Mouse (Mus musculus) forebrain, embryonic 12.5 days (tissue): ENCODE measurements around the gene Usp7. TPM values are rescaled to one million over a fixed set of nuclear protein-coding genes. Genes with fewer than 3 reads are reported as not detected.
A peak's percentile ranks its signal among the peaks of the same experiment; 100 is the strongest.
"Not testable (repeated sequence)": the region's sequence is repeated elsewhere in the genome, so short reads cannot be mapped to it uniquely, and the experiment has no call there.

Source experiments
- ATAC-seq: fragments of 200-750 bp; cut with Nextera tagmentation; 2 replicates; pipeline ENCODE4 v1.8.0; 2017; ENCODE audit warnings: moderate TSS enrichment; ENCODE audit not compliant: low FRiP score
- H3K27ac ChIP-seq: fragments of 300-500 bp; sonication (generic); 2 replicates; pipeline ENCODE4 v1.5.1; 2016; ENCODE audit warnings: mild to moderate bottlenecking
- H3K27me3 ChIP-seq: fragments of 300-500 bp; sonication (generic); 2 replicates; pipeline ENCODE4 v1.6.1; 2016; ENCODE audit warnings: mild to moderate bottlenecking
- H3K36me3 ChIP-seq: fragments of 300-500 bp; sonication (generic); replicated peaks from 2 replicates; pipeline ENCODE4 v1.6.1; 2016; ENCODE audit warnings: mild to moderate bottlenecking
- H3K4me1 ChIP-seq: fragments of 300-500 bp; sonication (generic); 2 replicates; pipeline ENCODE4 v1.6.1; 2016
- H3K4me2 ChIP-seq: fragments of 300-500 bp; sonication (generic); 2 replicates; pipeline ENCODE4 v1.6.1; 2016; ENCODE audit warnings: mild to moderate bottlenecking, moderate library complexity
- H3K4me3 ChIP-seq: fragments of 300-500 bp; sonication (generic); replicated peaks from 2 replicates; pipeline ENCODE4 v1.5.1; 2016; ENCODE audit warnings: mild to moderate bottlenecking
- H3K9ac ChIP-seq: fragments of 300-500 bp; sonication (generic); 2 replicates; pipeline ENCODE4 v1.6.1; 2016; ENCODE audit warnings: mild to moderate bottlenecking
- H3K9me3 ChIP-seq: fragments of 300-500 bp; sonication (generic); 2 replicates; pipeline ENCODE4 v1.6.1; 2016
- whole genome bisulfite sequencing: fragments of 180-500 bp; shearing (Covaris S2); methylation state at CpG from one replicate; pipeline ENCODE4 v1.1.7; 2016; 5-methylcytosine and 5-hydroxymethylcytosine counted together
- polyA plus RNA-seq: library from polyadenylated mRNA; unstranded; fragments of >200 nt; fragmentation: Nextera tagmentation; extraction: Ambion mirVana; gene quantifications from 2 replicates; pipeline ENCODE4 v1.2.1, GENCODE M21; 2016

The Usp7 gene
- polyA plus RNA-seq, 1 experiment from 2014 or later = 41.8 TPM

- H3K36me3 ChIP-seq = no peaks in the 10 kb centered on the region
- ATAC-seq = no peak
- H3K9me3 ChIP-seq = no peaks in the 10 kb centered on the region
- no peaks in the 10 kb centered on the region for H3K4me1 ChIP-seq
- no peak overlapping the region for H3K4me2 ChIP-seq
- H3K9ac ChIP-seq = no peak overlapping the region
- no peak overlapping the region for H3K27ac ChIP-seq
- H3K4me3 ChIP-seq = no peak overlapping the region
- 83% methylated on average over 3 of the region's 3 CpGs for WGBS
- H3K27me3 ChIP-seq = 0 out of 2 replicates have a peak, but pooled peaks cover 3% of the 10 kb centered on the region
Observed at GRCm38 (mm10) chr16:8743989-8744388, 48.1 kb downstream of the Usp7 start.

GRCm38 (mm10) chr16:8741697-8742096 is 50.4 kb downstream of the Usp7 start:
- no peak overlapping the region for H3K4me3 ChIP-seq
- H3K9ac ChIP-seq = no peak overlapping the region
- no peaks in the 10 kb centered on the region for H3K9me3 ChIP-seq
- 78% methylated on average over 5 of the region's 5 CpGs for WGBS
- no peak overlapping the region for H3K4me2 ChIP-seq
- 0 out of 2 replicates have a peak, but pooled peaks cover 3% of the 10 kb centered on the region for H3K27me3 ChIP-seq
- peaks cover 8% of the 10 kb centered on the region for H3K4me1 ChIP-seq
- no peaks in the 10 kb centered on the region for H3K36me3 ChIP-seq
- H3K27ac ChIP-seq = no peak overlapping the region
- ATAC-seq = no peak

GRCm38 (mm10) chr16:8741110-8741509 is 51.0 kb downstream of the Usp7 start:
- Histone ChIP-seq H3K4me2 (no peak overlapping the region), H3K27ac (no peak overlapping the region), H3K4me1 (peaks cover 14% of the 10 kb centered on the region), H3K27me3 (0 out of 2 replicates have a peak, but pooled peaks cover 3% of the 10 kb centered on the region), H3K36me3 (no peaks in the 10 kb centered on the region), H3K9me3 (no peaks in the 10 kb centered on the region), H3K9ac (no peak overlapping the region), H3K4me3 (no peak overlapping the region)
- no peak for ATAC-seq
- WGBS = 64% methylated on average over 1 of the region's 1 CpGs

- Histone ChIP-seq H3K4me1 (peaks cover 34% of the 10 kb centered on the region), H3K27me3 (0 out of 2 replicates have a peak, but pooled peaks cover 3% of the 10 kb centered on the region), H3K4me2 (peak overlapping the region; percentile 65), H3K9me3 (no peaks in the 10 kb centered on the region), H3K4me3 (peak overlapping the region; percentile 98), H3K36me3 (no peaks in the 10 kb centered on the region), H3K27ac (peak overlapping the region; percentile 96), H3K9ac (peak overlapping the region; percentile 96)
- peak; percentile 96 for ATAC-seq
- WGBS = 2% methylated on average over 80 of the region's 126 CpGs
Observed at GRCm38 (mm10) chr16:8738542-8739514, 53.3 kb downstream of the Usp7 start.

- under 1% methylated on average over 67 of the region's 110 CpGs for WGBS
- Histone ChIP-seq H3K4me1 (peaks cover 34% of the 10 kb centered on the region), H3K27ac (peak overlapping the region; percentile 91), H3K4me3 (peak overlapping the region; percentile 98), H3K36me3 (no peaks in the 10 kb centered on the region), H3K4me2 (peak overlapping the region; percentile 98), H3K9me3 (no peaks in the 10 kb centered on the region), H3K9ac (peak overlapping the region; percentile 96), H3K27me3 (0 out of 2 replicates have a peak, but pooled peaks cover 3% of the 10 kb centered on the region)
- ATAC-seq = peak; percentile 53
Observed at GRCm38 (mm10) chr16:8737666-8738541, 54.2 kb downstream of the Usp7 start.

GRCm38 (mm10) chr16:8737341-8737665 is 54.8 kb downstream of the Usp7 start:
- no peaks in the 10 kb centered on the region for H3K27me3 ChIP-seq
- WGBS = under 1% methylated on average over 11 of the region's 11 CpGs
- peak overlapping the region; percentile 98 for H3K4me3 ChIP-seq
- peak overlapping the region; percentile 96 for H3K9ac ChIP-seq
- peak overlapping the region; percentile 98 for H3K4me2 ChIP-seq
- no peaks in the 10 kb centered on the region for H3K9me3 ChIP-seq
- H3K27ac ChIP-seq = no peak overlapping the region
- H3K36me3 ChIP-seq = no peaks in the 10 kb centered on the region
- peaks cover 34% of the 10 kb centered on the region for H3K4me1 ChIP-seq
- ATAC-seq = no peak

GRCm38 (mm10) chr16:8736757-8737156 is 55.4 kb downstream of the Usp7 start:
- peaks cover 38% of the 10 kb centered on the region for H3K4me1 ChIP-seq
- no peak for ATAC-seq
- H3K4me2 ChIP-seq = peak overlapping the region; percentile 98
- peak overlapping the region; percentile 98 for H3K4me3 ChIP-seq
- H3K9ac ChIP-seq = peak overlapping the region; percentile 96
- H3K27me3 ChIP-seq = no peaks in the 10 kb centered on the region
- no peak overlapping the region for H3K27ac ChIP-seq
- no peaks in the 10 kb centered on the region for H3K9me3 ChIP-seq
- WGBS = 6% methylated on average over 7 of the region's 7 CpGs
- 0 out of 2 replicates have a peak, but pooled peaks cover under 1% of the 10 kb centered on the region for H3K36me3 ChIP-seq

GRCm38 (mm10) chr16:8736032-8736431 is 56.1 kb downstream of the Usp7 start:
- Histone ChIP-seq H3K27ac (no peak overlapping the region), H3K9ac (peak overlapping the region; percentile 96; the same call in 1 of the 2 replicates), H3K4me1 (peaks cover 45% of the 10 kb centered on the region), H3K27me3 (no peaks in the 10 kb centered on the region), H3K36me3 (0 out of 2 replicates have a peak, but pooled peaks cover 4% of the 10 kb centered on the region), H3K4me3 (peak overlapping the region; percentile 98), H3K4me2 (peak overlapping the region; percentile 98), H3K9me3 (no peaks in the 10 kb centered on the region)
- 35% methylated on average over 8 of the region's 8 CpGs for WGBS
- ATAC-seq = no peak

- Histone ChIP-seq H3K4me2 (no peak overlapping the region), H3K4me3 (no peak overlapping the region)
Observed at GRCm38 (mm10) chr16:8734693-8735092, 57.4 kb downstream of the Usp7 start.

GRCm38 (mm10) chr16:8733624-8734023 is 58.5 kb downstream of the Usp7 start:
- no peaks in the 10 kb centered on the region for H3K27me3 ChIP-seq
- H3K27ac ChIP-seq = no peak overlapping the region
- no peak overlapping the region for H3K4me2 ChIP-seq
- no peak overlapping the region for H3K9ac ChIP-seq
- ATAC-seq = no peak
- 94% methylated on average over 4 of the region's 4 CpGs for WGBS
- H3K4me1 ChIP-seq = peaks cover 61% of the 10 kb centered on the region
- no peaks in the 10 kb centered on the region for H3K9me3 ChIP-seq
- H3K4me3 ChIP-seq = no peak overlapping the region
- 0 out of 2 replicates have a peak, but pooled peaks cover 4% of the 10 kb centered on the region for H3K36me3 ChIP-seq

More at GRCm38 (mm10) chr16:8734693-8735092, 57.4 kb downstream of the Usp7 start:
- Histone ChIP-seq H3K9me3 (no peaks in the 10 kb centered on the region), H3K9ac (no peak overlapping the region), H3K4me1 (peaks cover 56% of the 10 kb centered on the region), H3K27ac (no peak overlapping the region), H3K36me3 (0 out of 2 replicates have a peak, but pooled peaks cover 4% of the 10 kb centered on the region), H3K27me3 (no peaks in the 10 kb centered on the region)
- 87% methylated on average over 4 of the region's 4 CpGs for WGBS
- no peak for ATAC-seq

- not testable (repeated sequence) for H3K9ac ChIP-seq, H3K9me3 ChIP-seq, ATAC-seq, H3K36me3 ChIP-seq, H3K4me3 ChIP-seq, H3K27ac ChIP-seq, H3K27me3 ChIP-seq, H3K4me2 ChIP-seq
- 93% methylated on average over 3 of the region's 4 CpGs for WGBS
- H3K4me1 ChIP-seq = peaks cover 65% of the 10 kb centered on the region
Observed at GRCm38 (mm10) chr16:8732450-8732849, 59.7 kb downstream of the Usp7 start.

GRCm38 (mm10) chr16:8731630-8732029 is 60.5 kb downstream of the Usp7 start:
- no peak for ATAC-seq
- H3K27me3 ChIP-seq = no peaks in the 10 kb centered on the region
- no peak overlapping the region for H3K27ac ChIP-seq
- H3K9me3 ChIP-seq = no peaks in the 10 kb centered on the region
- peaks cover 56% of the 10 kb centered on the region for H3K4me1 ChIP-seq
- WGBS = 84% methylated on average over 7 of the region's 7 CpGs
- no peak overlapping the region for H3K4me2 ChIP-seq
- H3K4me3 ChIP-seq = no peak overlapping the region
- 0 out of 2 replicates have a peak, but pooled peaks cover 4% of the 10 kb centered on the region for H3K36me3 ChIP-seq
- no peak overlapping the region for H3K9ac ChIP-seq
